Mouse (Mus musculus) embryonic facial prominence, embryonic 13.5 days (tissue): Measurements from ENCODE around the gene Tiprl. TPM values are rescaled to one million over a fixed set of nuclear protein-coding genes. Genes with fewer than 3 reads are reported as not detected.
A peak's percentile ranks its signal among the peaks of the same experiment; 100 is the strongest.

Experiments used
- ATAC-seq: fragments of 200-750 bp; cut with Nextera tagmentation; 2 replicates; pipeline ENCODE4 v1.8.0; 2017; ENCODE audit warnings: low read depth; ENCODE audit not compliant: insufficient number of reproducible peaks, insufficient read depth, low FRiP score, low TSS enrichment
- H3K27ac ChIP-seq: fragments of 300-500 bp; sonication (generic); 2 replicates; pipeline ENCODE4 v1.5.1; 2015; ENCODE audit warnings: moderate library complexity, mild to moderate bottlenecking, inconsistent platforms
- H3K27me3 ChIP-seq: fragments of 300-500 bp; sonication (generic); 2 replicates; pipeline ENCODE4 v1.6.1; 2015; ENCODE audit warnings: mild to moderate bottlenecking, inconsistent platforms
- H3K36me3 ChIP-seq: fragments of 300-500 bp; sonication (generic); 2 replicates; pipeline ENCODE4 v1.6.1; 2015; ENCODE audit warnings: mild to moderate bottlenecking, inconsistent platforms
- H3K4me1 ChIP-seq: fragments of 300-500 bp; sonication (generic); 2 replicates; pipeline ENCODE4 v1.6.1; 2015; ENCODE audit warnings: inconsistent platforms
- H3K4me2 ChIP-seq: fragments of 300-500 bp; sonication (generic); 2 replicates; pipeline ENCODE4 v1.6.1; 2015; ENCODE audit warnings: moderate library complexity, mild to moderate bottlenecking, inconsistent platforms
- H3K4me3 ChIP-seq: fragments of 300-500 bp; sonication (generic); 2 replicates; pipeline ENCODE4 v1.5.1; 2015; ENCODE audit warnings: mild to moderate bottlenecking, inconsistent platforms
- H3K9ac ChIP-seq: fragments of 300-500 bp; sonication (generic); 2 replicates; pipeline ENCODE4 v1.6.1; 2015; ENCODE audit warnings: mild to moderate bottlenecking, inconsistent platforms
- H3K9me3 ChIP-seq: fragments of 300-500 bp; sonication (generic); 2 replicates; pipeline ENCODE4 v1.6.1; 2016; ENCODE audit warnings: inconsistent platforms
- WGBS: fragments of 180-500 bp; shearing (Covaris S2); methylation state at CpG from one replicate; pipeline ENCODE4 v1.1.7; 2015; ENCODE audit warnings: mixed read lengths; 5-methylcytosine and 5-hydroxymethylcytosine counted together
- polyA plus RNA-seq: library from polyadenylated mRNA; unstranded; fragments of >200 nt; fragmentation: Nextera tagmentation; extraction: Ambion mirVana; gene quantifications from 2 replicates; pipeline ENCODE4 v1.2.1, GENCODE M21; 2015

Tiprl gene
- 112 TPM in 2 replicates for polyA plus RNA-seq

GRCm38 (mm10) chr1:165236321-165237298 is at the start of gene Tiprl:
Gene Tiprl, minus strand, starts transcription at chr1:165236996.
- no peaks in the 10 kb centered on the region for H3K9me3 ChIP-seq
- H3K4me1 ChIP-seq: peaks cover 19% of the 10 kb centered on the region
- H3K4me3 ChIP-seq: peak within 1 kb of the TSS; percentile 87
- H3K27ac ChIP-seq: peak within 1 kb of the TSS; percentile 91
- H3K4me2 ChIP-seq: peak within 1 kb of the TSS; percentile 81
- under 1% methylated on average over 76 of the region's 76 CpGs for WGBS
- peak; percentile 99 for ATAC-seq
- no peaks in the 10 kb centered on the region for H3K27me3 ChIP-seq
- H3K36me3 ChIP-seq: no peaks in the 10 kb centered on the region
- peak within 1 kb of the TSS; percentile 90 for H3K9ac ChIP-seq

GRCm38 (mm10) chr1:165284096-165284495 is 47.3 kb upstream of the Tiprl start:
- peaks cover 35% of the 10 kb centered on the region for H3K4me1 ChIP-seq
- no peak overlapping the region for H3K27ac ChIP-seq
- H3K4me3 ChIP-seq: no peak overlapping the region; the same call in 1 of the 2 replicates
- no peaks in the 10 kb centered on the region for H3K9me3 ChIP-seq
- peak overlapping the region; percentile 92 for H3K4me2 ChIP-seq
- WGBS: 51% methylated on average over 7 of the region's 7 CpGs
- H3K27me3 ChIP-seq: no peaks in the 10 kb centered on the region
- ATAC-seq: no peak
- H3K36me3 ChIP-seq: 0 out of 2 replicates have a peak, but pooled peaks cover 1% of the 10 kb centered on the region
- no peak overlapping the region for H3K9ac ChIP-seq

- Histone ChIP-seq H3K27ac (peak overlapping the region; percentile 94), H3K4me3 (peak overlapping the region; percentile 77), H3K9me3 (no peaks in the 10 kb centered on the region), H3K4me2 (peak overlapping the region; percentile 92), H3K4me1 (peaks cover 35% of the 10 kb centered on the region), H3K36me3 (no peaks in the 10 kb centered on the region), H3K27me3 (no peaks in the 10 kb centered on the region), H3K9ac (peak overlapping the region; percentile 91)
- 8% methylated on average over 7 of the region's 7 CpGs for WGBS
- ATAC-seq: no peak
Measured at GRCm38 (mm10) chr1:165282967-165283345, 46.2 kb upstream of the Tiprl start.

- no peaks in the 10 kb centered on the region for H3K36me3 ChIP-seq
- peaks cover 35% of the 10 kb centered on the region for H3K4me1 ChIP-seq
- H3K9me3 ChIP-seq: no peaks in the 10 kb centered on the region
- peak overlapping the region; percentile 92 for H3K4me2 ChIP-seq
- H3K27me3 ChIP-seq: no peaks in the 10 kb centered on the region
- 1% methylated on average over 35 of the region's 35 CpGs for WGBS
- peak overlapping the region; percentile 94 for H3K27ac ChIP-seq
- peak overlapping the region; percentile 91 for H3K9ac ChIP-seq
- peak; percentile 66 for ATAC-seq
- H3K4me3 ChIP-seq: peak overlapping the region; percentile 77
Measured at GRCm38 (mm10) chr1:165282222-165282966, 45.6 kb upstream of the Tiprl start.

- Histone ChIP-seq H3K36me3 (no peaks in the 10 kb centered on the region), H3K4me1 (peaks cover 35% of the 10 kb centered on the region), H3K4me3 (peak overlapping the region; percentile 77), H3K27ac (peak overlapping the region; percentile 94), H3K27me3 (no peaks in the 10 kb centered on the region), H3K9ac (peak overlapping the region; percentile 91), H3K9me3 (no peaks in the 10 kb centered on the region), H3K4me2 (peak overlapping the region; percentile 92)
- ATAC-seq: peak; percentile 85
- WGBS: under 1% methylated on average over 60 of the region's 71 CpGs
Measured at GRCm38 (mm10) chr1:165281351-165282221, 44.8 kb upstream of the Tiprl start.

GRCm38 (mm10) chr1:165280741-165281140 is 43.9 kb upstream of the Tiprl start:
- no peaks in the 10 kb centered on the region for H3K36me3 ChIP-seq
- H3K9ac ChIP-seq: peak overlapping the region; percentile 91; the same call in 1 of the 2 replicates
- 52% methylated on average over 10 of the region's 10 CpGs for WGBS

GRCm38 (mm10) chr1:165274946-165275345 is 38.1 kb upstream of the Tiprl start:
- H3K9me3 ChIP-seq: no peaks in the 10 kb centered on the region
- H3K36me3 ChIP-seq: no peaks in the 10 kb centered on the region
- H3K4me1 ChIP-seq: no peaks in the 10 kb centered on the region
- no peak overlapping the region for H3K9ac ChIP-seq
- no peak overlapping the region for H3K4me2 ChIP-seq
- ATAC-seq: no peak
- H3K27me3 ChIP-seq: no peaks in the 10 kb centered on the region
- H3K27ac ChIP-seq: no peak overlapping the region
- 87% methylated on average over 6 of the region's 6 CpGs for WGBS
- H3K4me3 ChIP-seq: no peak overlapping the region

More at GRCm38 (mm10) chr1:165280741-165281140, 43.9 kb upstream of the Tiprl start:
- peak overlapping the region; percentile 77 for H3K4me3 ChIP-seq
- peaks cover 35% of the 10 kb centered on the region for H3K4me1 ChIP-seq
- no peaks in the 10 kb centered on the region for H3K27me3 ChIP-seq
- peak overlapping the region; percentile 92 for H3K4me2 ChIP-seq
- H3K9me3 ChIP-seq: no peaks in the 10 kb centered on the region
- H3K27ac ChIP-seq: peak overlapping the region; percentile 94; the same call in 1 of the 2 replicates
- no peak for ATAC-seq

- ATAC-seq: no peak
- H3K9ac ChIP-seq: no peak overlapping the region
- H3K27ac ChIP-seq: no peak overlapping the region
- no peaks in the 10 kb centered on the region for H3K36me3 ChIP-seq
- H3K4me2 ChIP-seq: 0 out of 2 replicates have a peak overlapping the region, but pooled peaks have one; percentile 20
- no peaks in the 10 kb centered on the region for H3K27me3 ChIP-seq
- no peak overlapping the region for H3K4me3 ChIP-seq
- no peaks in the 10 kb centered on the region for H3K4me1 ChIP-seq
- WGBS: 46% methylated on average over 11 of the region's 11 CpGs
- H3K9me3 ChIP-seq: no peaks in the 10 kb centered on the region
Measured at GRCm38 (mm10) chr1:165252027-165252671, 15.4 kb upstream of the Tiprl start.

GRCm38 (mm10) chr1:165250546-165250945 is 13.8 kb upstream of the Tiprl start:
- Histone ChIP-seq H3K36me3 (no peaks in the 10 kb centered on the region), H3K9ac (no peak overlapping the region), H3K4me3 (no peak overlapping the region), H3K27me3 (no peaks in the 10 kb centered on the region), H3K4me1 (no peaks in the 10 kb centered on the region), H3K9me3 (no peaks in the 10 kb centered on the region), H3K4me2 (no peak overlapping the region), H3K27ac (no peak overlapping the region)
- 79% methylated on average over 2 of the region's 2 CpGs for WGBS
- ATAC-seq: no peak

- no peak overlapping the region for H3K4me3 ChIP-seq
- no peak overlapping the region for H3K4me2 ChIP-seq
- no peaks in the 10 kb centered on the region for H3K36me3 ChIP-seq
- no peak overlapping the region for H3K27ac ChIP-seq
- H3K4me1 ChIP-seq: no peaks in the 10 kb centered on the region
- no peaks in the 10 kb centered on the region for H3K27me3 ChIP-seq
- H3K9ac ChIP-seq: no peak overlapping the region
- 66% methylated on average over 4 of the region's 4 CpGs for WGBS
- no peaks in the 10 kb centered on the region for H3K9me3 ChIP-seq
- no peak for ATAC-seq
Measured at GRCm38 (mm10) chr1:165248842-165249241, 12.0 kb upstream of the Tiprl start.
